Mouse (Mus musculus): ENCODE data around the gene Gm10217.

GRCm38 (mm10) chr8:9863951-9864350 lies at the start of gene Gm10217:
- TF ChIP-seq CTCF (conservative IDR thresholded peaks at IDR 0.05; ENCODE audit: insufficient read depth, insufficient read length, low read depth, low read length) (no peak), POLR2A (IDR thresholded peaks at IDR 0.05; ENCODE audit: low read depth, low read length) (no peak)
